Mouse (Mus musculus) kidney, postnatal 14 days (tissue): ENCODE data around the gene Cox6b1.

ENCODE experiments used
- DNase-seq: peaks from one replicate; pipeline ENCODE4 v3.0.0; 2022; ENCODE audit warnings: mixed read lengths

Gene Cox6b1

DNA sequence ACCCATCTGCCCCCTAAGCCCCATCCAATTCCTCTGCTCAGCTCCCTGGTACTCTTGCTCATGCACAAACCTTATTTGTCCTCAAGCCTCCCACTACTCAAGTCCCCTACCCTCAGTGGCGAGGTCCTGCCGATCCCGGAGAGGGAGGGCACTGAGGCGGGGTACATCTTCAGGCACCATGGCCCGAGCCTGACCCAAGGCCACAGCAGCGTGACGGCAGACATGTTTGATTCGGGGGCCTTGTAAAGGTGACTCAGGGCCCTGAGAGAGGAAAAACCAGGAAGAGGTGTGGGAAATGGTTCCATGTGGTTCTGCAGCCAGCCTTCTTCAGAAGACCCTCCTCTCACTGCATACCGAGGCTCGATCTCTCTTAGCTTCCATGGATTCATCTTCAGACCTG is 41.6 kb downstream of the Cox6b1 start:
- no peak for DNase-seq

DNA sequence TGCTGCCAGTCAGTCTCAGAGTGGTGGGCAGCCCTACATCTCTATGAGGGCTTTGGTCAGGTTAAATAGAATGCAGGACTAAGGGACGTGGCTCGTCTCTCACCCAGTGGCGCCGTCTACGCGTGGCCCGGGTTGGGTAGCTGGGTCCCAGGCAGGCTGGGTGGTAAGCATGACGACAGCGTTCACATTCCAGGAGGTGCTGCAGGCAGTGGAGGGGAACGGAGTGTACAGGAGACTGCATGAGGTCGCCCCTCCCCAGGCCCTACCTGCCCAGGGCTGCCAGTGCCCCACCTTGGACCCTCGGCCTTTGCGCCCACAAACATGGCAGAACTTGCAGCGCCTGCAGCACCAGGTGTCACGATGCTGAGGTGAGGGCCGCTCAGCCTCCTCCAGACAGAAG is 44.4 kb downstream of the Cox6b1 start:
- DNase-seq, result no peak

DNA sequence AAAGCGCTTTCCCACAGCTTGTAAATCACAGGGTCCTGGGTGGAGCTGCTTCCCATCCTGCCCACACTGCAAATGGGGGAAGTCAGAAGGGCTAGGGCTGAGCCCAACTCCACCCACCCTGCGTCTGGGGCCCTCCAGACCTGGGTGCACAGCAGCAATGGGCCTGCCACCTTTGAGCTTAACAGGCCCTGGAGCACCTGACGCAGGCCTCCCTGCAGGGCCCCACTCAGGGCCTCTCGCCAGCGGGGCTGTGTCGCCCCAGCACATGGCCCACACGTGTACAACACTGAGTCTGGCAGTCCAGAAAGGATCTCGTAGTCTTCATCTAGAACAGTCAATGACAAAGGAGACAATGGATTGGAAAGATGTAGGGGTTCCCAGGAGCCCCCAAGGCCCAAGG is 46.0 kb downstream of the Cox6b1 start:
- no peak for DNase-seq

DNA sequence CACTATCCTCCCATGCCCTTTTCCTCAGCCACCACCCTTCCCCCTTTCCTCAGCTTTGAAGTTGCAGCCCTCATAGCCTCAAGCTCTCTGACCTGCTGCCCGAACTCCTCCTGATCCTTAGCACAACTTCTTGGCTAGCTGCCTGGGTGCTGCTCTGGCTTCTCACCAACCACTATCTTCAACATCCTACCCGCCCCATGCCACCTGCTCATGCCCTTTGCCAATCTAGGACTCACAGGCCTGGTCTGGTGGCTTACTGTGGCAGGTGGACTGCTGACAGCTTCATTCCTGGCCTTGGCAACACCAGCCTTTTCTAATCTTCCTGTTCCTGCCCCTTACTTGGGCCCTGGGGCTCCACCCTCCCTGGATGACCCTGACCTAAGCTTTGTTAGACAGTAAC is 53.0 kb downstream of the Cox6b1 start:
- peak; percentile 76 for DNase-seq

DNA sequence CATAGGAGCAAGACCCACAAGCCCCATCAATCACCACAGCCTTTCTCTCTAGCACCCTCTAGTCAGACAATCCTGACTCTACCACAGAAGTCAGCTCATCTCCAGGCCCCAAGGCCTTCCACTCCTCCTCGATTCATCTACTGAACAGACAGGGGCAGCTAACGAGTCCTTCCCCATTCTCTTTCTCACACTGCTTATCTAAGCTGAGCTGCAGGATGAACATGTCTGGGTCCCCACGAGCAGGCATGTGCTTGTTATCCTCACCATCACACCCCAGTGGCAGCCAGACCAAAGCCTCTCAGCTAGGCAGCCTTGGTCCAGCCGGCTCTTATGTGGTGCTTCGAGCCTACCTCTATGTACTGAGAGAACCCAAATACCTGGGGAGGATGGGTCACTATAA is 53.6 kb downstream of the Cox6b1 start:
- DNase-seq, result no peak

DNA sequence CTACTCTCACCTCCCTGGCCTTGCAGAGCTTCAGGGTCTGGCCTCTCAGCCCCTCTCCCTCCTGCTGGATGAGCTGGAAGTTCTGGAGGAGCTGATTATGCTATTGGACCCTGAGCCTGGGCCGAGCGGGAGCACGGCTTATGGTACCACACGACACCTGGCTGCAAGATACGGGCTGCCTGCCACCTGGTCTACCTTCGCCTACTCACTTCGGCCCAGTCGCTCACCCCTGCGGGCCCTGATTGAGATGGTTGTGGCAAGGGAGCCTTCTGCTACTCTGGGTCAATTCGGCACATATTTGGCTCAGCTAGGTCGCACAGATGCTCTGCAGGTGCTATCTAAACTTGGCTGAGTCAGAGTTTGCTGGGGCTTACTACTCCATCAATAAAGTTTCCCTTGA is 58.4 kb downstream of the Cox6b1 start:
- no peak for DNase-seq
